In genomic region chr1:138876371-138877045, GRCm38 (mm10) we compare ENCODE assay signal across 10 mouse cellular contexts. TPM values are rescaled to one million over a fixed set of nuclear protein-coding genes. Genes with fewer than 3 reads are reported as not detected.
DNase-seq lines count a peak whose midpoint lies in the region; ATAC-seq and TF ChIP-seq lines count a peak whose summit lies in the region.
"Had no signal": no experiment of that assay in that cellular context is flagged by ENCODE, and none has a peak within 500 bp of the region (broad histone marks: within the 10 kb centered on the region; RNA-seq: fewer than 3 reads in every experiment).

No protein-coding gene starts in this region.

- H3K36me3 ChIP-seq in kidney, embryonic 15.5 days: no peaks in the 10 kb centered on the region
- H3K36me3 ChIP-seq in E14TG2a.4 (ENCODE audit: insufficient read depth, low read length): no peaks in the 10 kb centered on the region
- H3K36me3 ChIP-seq in limb, embryonic 11.5 days (ENCODE audit: control insufficient read depth, insufficient read depth, low read length): no peaks in the 10 kb centered on the region
- H3K36me3 ChIP-seq in liver, embryonic 11.5 days (ENCODE audit: control insufficient read depth, insufficient read depth, low read length): no peaks in the 10 kb centered on the region

- H3K27me3 ChIP-seq in kidney, embryonic 15.5 days: no peaks in the 10 kb centered on the region
- H3K27me3 ChIP-seq in E14TG2a.4 (ENCODE audit: insufficient read depth, low read length): no peaks in the 10 kb centered on the region
- H3K27me3 ChIP-seq in limb, embryonic 11.5 days (ENCODE audit: control insufficient read depth, insufficient read depth, low read length): no peaks in the 10 kb centered on the region
- H3K27me3 ChIP-seq in liver, embryonic 11.5 days (replicated peaks; ENCODE audit: control insufficient read depth, insufficient read depth, low read length): no peaks in the 10 kb centered on the region

- H3K27ac ChIP-seq in kidney, embryonic 15.5 days: no peak overlapping the region
- 0 out of 2 replicates have a peak overlapping the region, but pooled peaks have one; percentile 3 for H3K27ac ChIP-seq in limb, embryonic 11.5 days (replicated peaks; ENCODE audit: low read depth, low read length)
- H3K27ac ChIP-seq in liver, embryonic 11.5 days (ENCODE audit: low read depth, low read length): no peak overlapping the region
- H3K27ac ChIP-seq: macrophage had no signal

- 67% methylated on average over 16 of the region's 16 CpGs for WGBS in kidney, embryonic 15.5 days
- WGBS in limb, embryonic 11.5 days: 46% methylated on average over 16 of the region's 16 CpGs
- 77% methylated on average over 16 of the region's 16 CpGs for WGBS in liver, embryonic 11.5 days

- 0 out of 2 replicates have a peak overlapping the region, but pooled peaks have one; percentile 12 for H3K4me2 ChIP-seq in kidney, embryonic 15.5 days
- H3K4me2 ChIP-seq in limb, embryonic 11.5 days (ENCODE audit: low read depth, severe bottlenecking): peak overlapping the region; percentile 18; the same call in 1 of the 2 replicates
- no peak overlapping the region for H3K4me2 ChIP-seq in liver, embryonic 11.5 days

- TF ChIP-seq CTCF in E14TG2a.4 (conservative IDR thresholded peaks at IDR 0.05; ENCODE audit: low read length): no peak

- H3K9ac ChIP-seq in kidney, embryonic 15.5 days: no peak overlapping the region
- H3K9ac ChIP-seq in limb, embryonic 11.5 days (ENCODE audit: low read length): no peak overlapping the region
- H3K9ac ChIP-seq in liver, embryonic 11.5 days (ENCODE audit: low read depth, low read length): no peak overlapping the region

- 0 out of 2 replicates have a peak, but pooled peaks have one; percentile 49 for ATAC-seq in kidney, embryonic 15.5 days (replicated peaks; ENCODE audit: low FRiP score)
- ATAC-seq in limb, embryonic 11.5 days (ENCODE audit: insufficient number of reproducible peaks, low FRiP score, low TSS enrichment, low read depth): no peak
- ATAC-seq in liver, embryonic 11.5 days (replicated peaks; ENCODE audit: low FRiP score): no peak

- no peak overlapping the region for H3K4me3 ChIP-seq in kidney, embryonic 15.5 days (replicated peaks)
- H3K4me3 ChIP-seq in E14TG2a.4 (replicated peaks; ENCODE audit: low read length): 0 out of 2 replicates have a peak overlapping the region, but pooled peaks have one; percentile 7
- no peak overlapping the region for H3K4me3 ChIP-seq in limb, embryonic 11.5 days (ENCODE audit: low read depth, low read length)
- no peak overlapping the region for H3K4me3 ChIP-seq in liver, embryonic 11.5 days (ENCODE audit: low read depth, low read length)

- no peak for DNase-seq in kidney, adult 11 months
- peak; percentile 5 for DNase-seq in NIH3T3 (ENCODE audit: low read depth)
- peak; percentile 37 for DNase-seq in limb, embryonic 11.5 days (ENCODE audit: low spot score)
- DNase-seq in embryo, embryonic 9.5 days (ENCODE audit: extremely low spot score): no peak
- no peak for DNase-seq in liver, embryonic 11.5 days (ENCODE audit: low spot score)
- DNase-seq: adrenal gland, postnatal 14 days; cerebellum, postnatal 36 days had no signal

- no peaks in the 10 kb centered on the region for H3K9me3 ChIP-seq in kidney, embryonic 15.5 days (replicated peaks)
- peaks cover 15% of the 10 kb centered on the region for H3K9me3 ChIP-seq in E14TG2a.4 (ENCODE audit: low read length)
- H3K9me3 ChIP-seq in limb, embryonic 11.5 days (ENCODE audit: control insufficient read depth, low read length): no peaks in the 10 kb centered on the region
- H3K9me3 ChIP-seq in liver, embryonic 11.5 days (ENCODE audit: control insufficient read depth, low read length): no peaks in the 10 kb centered on the region

- 0 out of 2 replicates have a peak, but pooled peaks cover 2% of the 10 kb centered on the region for H3K4me1 ChIP-seq in kidney, embryonic 15.5 days
- H3K4me1 ChIP-seq in E14TG2a.4 (replicated peaks; ENCODE audit: low read depth, low read length): 0 out of 2 replicates have a peak, but pooled peaks cover 3% of the 10 kb centered on the region
- no peaks in the 10 kb centered on the region for H3K4me1 ChIP-seq in limb, embryonic 11.5 days (ENCODE audit: control insufficient read depth, insufficient read depth, low read length)
- no peaks in the 10 kb centered on the region for H3K4me1 ChIP-seq in liver, embryonic 11.5 days (replicated peaks; ENCODE audit: control insufficient read depth, insufficient read depth, low read length)

RNA-seq across cellular contexts. Expression of gene 2310009B15Rik, which starts 19.9 kb away (rescaled TPM):
- 42.3 and 44.7 TPM in 2 replicates for polyA plus RNA-seq in kidney, embryonic 15.5 days (2015; fragmentation: Nextera tagmentation; extraction: Ambion mirVana)
- polyA plus RNA-seq in limb, embryonic 11.5 days (2014; fragmentation: Nextera tagmentation; extraction: Ambion mirVana): 54.2 and 60.4 TPM in 2 replicates
- 27.8 and 31.4 TPM in 2 replicates for polyA plus RNA-seq in liver, embryonic 11.5 days (2014; fragmentation: Nextera tagmentation; extraction: Ambion mirVana)

RNA-seq across cellular contexts. Expression of gene Lhx9, which starts 28.1 kb away (rescaled TPM):
- polyA plus RNA-seq in kidney, embryonic 15.5 days (2015; fragmentation: Nextera tagmentation; extraction: Ambion mirVana): 0.33 and 0.38 TPM in 2 replicates
- polyA plus RNA-seq in limb, embryonic 11.5 days (2014; fragmentation: Nextera tagmentation; extraction: Ambion mirVana): 108 and 116 TPM in 2 replicates
- 2.5 and 3.8 TPM in 2 replicates for polyA plus RNA-seq in liver, embryonic 11.5 days (2014; fragmentation: Nextera tagmentation; extraction: Ambion mirVana)
- polyA plus RNA-seq: macrophage had no signal

Comparison
In these comparisons a context has a peak if more than half of its experiments do, and no peak if none do; other contexts are left out.
1. DNase-seq: peak in NIH3T3 (single experiment) and limb, embryonic 11.5 days (single experiment); none in kidney, adult 11 months (single experiment), embryo, embryonic 9.5 days (single experiment) and liver, embryonic 11.5 days (single experiment).
2. RNA of gene Lhx9, which starts 28.1 kb away (polyA plus RNA-seq): 108 to 116 TPM in limb, embryonic 11.5 days; 2.5 to 3.8 TPM in liver, embryonic 11.5 days and 0.33 to 0.38 TPM in kidney, embryonic 15.5 days; every median in the first group is over 10 times any median in the second.